Comparison of ENCODE assay signal across 8 mouse cellular contexts in the genomic region with DNA sequence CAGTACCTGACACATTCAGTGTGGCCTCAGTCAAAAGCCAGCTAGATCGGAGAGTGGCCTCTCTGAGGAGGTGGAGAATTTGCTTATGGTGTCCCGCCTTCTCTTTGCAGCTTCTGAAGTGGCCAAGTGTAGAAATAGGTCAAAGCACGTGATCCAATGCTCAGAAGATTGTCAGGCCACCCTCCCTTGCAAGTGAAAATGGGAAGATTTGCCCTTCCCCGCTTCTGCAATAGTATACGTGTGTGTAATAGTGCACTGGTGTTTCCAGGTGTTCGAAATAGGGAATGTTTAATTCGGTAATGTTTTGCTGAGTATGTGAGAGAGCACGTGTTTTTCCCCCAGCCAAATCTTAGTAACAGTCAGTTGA. TPM values are rescaled to one million over a fixed set of nuclear protein-coding genes. Genes with fewer than 3 reads are reported as not detected.
A peak's percentile ranks its signal among the peaks of the same experiment; 100 is the strongest.
DNase-seq lines count a peak whose midpoint lies in the region; ATAC-seq and TF ChIP-seq lines count a peak whose summit lies in the region.

No protein-coding gene starts in this region.

- no peak for TF ChIP-seq CTCF in layer of hippocampus, adult 2 months (conservative IDR thresholded peaks at IDR 0.05)

- peak; percentile 8; the same call in 1 of the 2 replicates for ATAC-seq in common myeloid progenitor, adult 5-6 weeks (replicated peaks; ENCODE audit: low read depth, poor library complexity, severe bottlenecking)
- ATAC-seq in intestine, embryonic 16.5 days, result peak; percentile 8; the same call in 1 of the 2 replicates
- ATAC-seq in midbrain, embryonic 16.5 days, result peak; percentile 6; the same call in 1 of the 2 replicates
- no peak for ATAC-seq in cerebellum, adult (ENCODE audit: insufficient number of reproducible peaks, low FRiP score, low TSS enrichment)

- DNase-seq in layer of hippocampus, adult 2 months (ENCODE audit: low spot score in 2 of 2), result no peak
- DNase-seq in layer of hippocampus, postnatal 25 days (ENCODE audit: extremely low spot score in 1 of 2, low spot score in 1 of 2), result no peak
- no peak for DNase-seq in gastrocnemius, postnatal 25 days
- no peak for DNase-seq in ovary, adult 18-20 months (ENCODE audit: low spot score)

- H3K9me3 ChIP-seq in intestine, embryonic 16.5 days (ENCODE audit: control insufficient read depth, low read length), result no peaks in the 10 kb centered on the region
- no peaks in the 10 kb centered on the region for H3K9me3 ChIP-seq in midbrain, embryonic 16.5 days (replicated peaks; ENCODE audit: control insufficient read depth, low read length, poor library complexity, severe bottlenecking)

- H3K4me2 ChIP-seq in intestine, embryonic 16.5 days (ENCODE audit: low read depth, low read length), result peak overlapping the region; percentile 87
- peak overlapping the region; percentile 94 for H3K4me2 ChIP-seq in midbrain, embryonic 16.5 days (ENCODE audit: low read length)

- H3K27me3 ChIP-seq in intestine, embryonic 16.5 days (replicated peaks; ENCODE audit: control insufficient read depth, insufficient read depth, low read length), result no peaks in the 10 kb centered on the region
- H3K27me3 ChIP-seq in midbrain, embryonic 16.5 days (ENCODE audit: control insufficient read depth, insufficient read depth, low read depth, low read length), result peaks cover 3% of the 10 kb centered on the region; the same call in 1 of the 2 replicates

- H3K4me3 ChIP-seq in layer of hippocampus, adult 2 months, result peak overlapping the region; percentile 95
- H3K4me3 ChIP-seq in intestine, embryonic 16.5 days (ENCODE audit: low read length), result peak overlapping the region; percentile 91
- H3K4me3 ChIP-seq in midbrain, embryonic 16.5 days (ENCODE audit: low read depth, low read length), result peak overlapping the region; percentile 92

- no peaks in the 10 kb centered on the region for H3K36me3 ChIP-seq in intestine, embryonic 16.5 days (ENCODE audit: control insufficient read depth, insufficient read depth, low read length)
- no peaks in the 10 kb centered on the region for H3K36me3 ChIP-seq in midbrain, embryonic 16.5 days (ENCODE audit: control insufficient read depth, insufficient read depth, low read length)

- H3K27ac ChIP-seq in layer of hippocampus, adult 2 months, result peak overlapping the region; percentile 79; the same call in 1 of the 2 replicates
- H3K27ac ChIP-seq in intestine, embryonic 16.5 days (ENCODE audit: low read length), result no peak overlapping the region
- H3K27ac ChIP-seq in midbrain, embryonic 16.5 days (ENCODE audit: low read length), result no peak overlapping the region

- H3K9ac ChIP-seq in intestine, embryonic 16.5 days (ENCODE audit: low read depth, low read length), result peak overlapping the region; percentile 80
- H3K9ac ChIP-seq in midbrain, embryonic 16.5 days (ENCODE audit: low read depth, low read length), result peak overlapping the region; percentile 78

- H3K4me1 ChIP-seq in intestine, embryonic 16.5 days (ENCODE audit: control insufficient read depth, insufficient read depth, low read length), result peaks cover 16% of the 10 kb centered on the region
- H3K4me1 ChIP-seq in midbrain, embryonic 16.5 days (ENCODE audit: control insufficient read depth, insufficient read depth, low read length), result peaks cover 26% of the 10 kb centered on the region

- WGBS in intestine, embryonic 16.5 days, result 24% methylated on average over 8 of the region's 8 CpGs
- WGBS in midbrain, embryonic 16.5 days, result 32% methylated on average over 8 of the region's 8 CpGs

RNA-seq across cellular contexts. Expression of a gene that starts 0.8 kb away (rescaled TPM):
- 10 to 100 TPM; 22.8 to 23.4 TPM for total RNA-seq in layer of hippocampus, adult 2 months (2021)
- 10 to 100 TPM; 23.7 to 24.5 TPM for total RNA-seq in layer of hippocampus, postnatal 25 days (2021)
- total RNA-seq in common myeloid progenitor, adult 5-6 weeks (2017), result 19.8 and 20.3 TPM in 2 replicates
- 20.1 and 22.4 TPM in 2 replicates for polyA plus RNA-seq in intestine, embryonic 16.5 days (2015; fragmentation: Nextera tagmentation; extraction: Ambion mirVana)
- 25.2 and 28.5 TPM in 2 replicates for polyA plus RNA-seq in midbrain, embryonic 16.5 days (2015; fragmentation: Nextera tagmentation; extraction: Ambion mirVana)
- total RNA-seq in gastrocnemius, postnatal 25 days (2021), result 10 to 100 TPM; 15.4 to 16.2 TPM
